Mouse (Mus musculus) frontal cortex, postnatal 10 days (tissue): ENCODE data around the gene Tcl1b2.
A peak's percentile ranks its signal among the peaks of the same experiment; 100 is the strongest.
"Not testable (repeated sequence)": the region's sequence is repeated elsewhere in the genome, so short reads cannot be mapped to it uniquely, and the experiment has no call there.

ENCODE experiments used
- DNase-seq, 2 experiments: peaks; one replicate each; pipeline ENCODE4 v3.0.0; 2022; ENCODE audit warnings: low spot score in 2 of 2, mixed read lengths in 1 of 2

Gene Tcl1b2

DNA sequence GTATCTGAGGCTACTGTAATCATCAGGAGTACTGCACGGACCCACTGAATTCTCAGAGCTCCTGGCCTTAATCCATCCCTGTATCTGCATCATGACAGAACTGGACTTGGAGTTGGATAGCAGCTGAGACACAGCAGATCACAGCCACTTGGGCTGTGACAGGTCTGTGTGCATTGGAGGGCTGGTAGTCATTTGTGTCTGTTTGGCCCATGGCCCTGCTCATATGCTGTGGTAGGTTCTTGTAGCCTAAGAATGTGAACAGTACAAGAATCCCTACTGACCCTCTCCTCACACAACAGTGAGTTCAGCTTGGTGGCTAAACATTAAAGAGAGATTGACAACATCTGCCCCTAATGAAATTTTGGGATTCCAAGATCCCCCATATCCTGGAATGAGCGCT lies 27.6 kb downstream of the Tcl1b2 start:
- no peak for DNase-seq

GRCm38 (mm10) chr12:105174318-105174717 lies 28.5 kb downstream of the Tcl1b2 start:
- DNase-seq = peak in 1 of 2 experiments; percentile 33

DNA sequence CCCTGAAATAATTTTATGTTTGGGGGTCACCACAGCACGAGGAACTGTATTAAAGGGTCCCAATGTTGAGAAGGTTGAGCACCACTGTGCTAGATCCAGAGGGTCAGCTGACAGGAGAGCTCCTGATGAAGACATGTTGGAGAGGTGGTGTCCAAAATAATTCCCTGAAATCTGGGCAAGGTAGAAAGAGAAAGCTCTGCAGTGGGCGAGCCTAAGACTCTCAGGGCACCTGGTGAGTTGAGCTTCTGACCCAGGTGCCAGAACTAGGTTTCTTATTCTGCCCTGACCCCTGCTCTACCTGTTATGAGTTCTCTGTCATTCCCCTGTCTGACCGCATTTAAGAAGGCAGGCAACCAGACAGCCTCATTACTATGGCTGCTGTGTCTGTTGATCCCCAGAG lies 30.2 kb downstream of the Tcl1b2 start, which contains the start of gene Tcl1b5:
Gene Tcl1b5, plus strand, starts transcription at position 301 of the 400 bp plus-strand sequence.
- not testable (repeated sequence) for DNase-seq

DNA sequence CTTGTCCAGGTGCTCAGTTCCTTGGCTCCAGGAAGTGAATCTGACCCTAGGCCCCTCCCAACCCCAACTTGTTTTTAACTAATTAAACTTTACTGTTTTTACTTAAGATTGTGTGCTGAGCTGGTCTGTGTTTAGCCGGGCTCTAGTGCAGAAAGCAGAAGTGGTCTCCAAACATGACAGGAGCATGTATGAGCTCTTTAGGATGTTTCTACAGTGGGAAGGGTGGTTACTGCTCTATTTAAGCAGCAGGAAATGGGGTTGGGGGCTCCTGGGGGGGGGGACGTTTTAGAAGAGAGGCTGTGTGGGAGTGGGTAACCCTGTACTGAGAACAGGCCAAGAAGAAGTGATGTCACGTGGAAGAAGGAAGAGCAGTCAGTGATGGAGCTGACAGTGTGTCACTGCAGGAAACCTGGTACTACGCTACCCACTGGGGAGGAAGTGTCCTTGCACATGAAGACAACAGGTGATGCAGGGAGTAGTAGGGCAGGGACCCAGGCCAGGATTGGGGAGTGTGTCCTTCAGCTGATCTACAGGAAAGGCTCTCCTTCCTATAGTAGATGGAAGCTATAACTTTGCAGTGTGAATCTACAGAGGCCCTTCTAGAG lies 35.3 kb downstream of the Tcl1b2 start:
- DNase-seq = not testable (repeated sequence)

DNA sequence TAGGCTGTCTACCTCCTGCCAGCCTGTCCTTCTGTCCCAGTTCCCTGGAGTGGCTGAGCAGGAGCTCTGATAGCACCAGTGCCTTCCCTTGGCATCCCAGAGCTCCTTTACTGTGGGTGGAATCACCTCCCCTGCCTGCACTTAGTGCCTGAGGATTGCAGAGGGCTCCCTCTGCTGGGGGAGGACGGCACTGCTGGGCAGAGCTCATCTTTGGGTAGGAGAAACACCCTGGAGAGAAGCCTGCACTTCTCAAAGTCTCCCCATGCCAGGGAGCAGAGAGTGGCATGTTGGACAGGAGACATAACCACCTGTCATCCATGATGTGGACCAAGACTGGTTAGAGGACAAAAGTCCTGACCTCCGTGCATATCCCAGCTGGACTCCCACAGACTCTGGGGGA lies 43.2 kb downstream of the Tcl1b2 start:
- not testable (repeated sequence) for DNase-seq

DNA sequence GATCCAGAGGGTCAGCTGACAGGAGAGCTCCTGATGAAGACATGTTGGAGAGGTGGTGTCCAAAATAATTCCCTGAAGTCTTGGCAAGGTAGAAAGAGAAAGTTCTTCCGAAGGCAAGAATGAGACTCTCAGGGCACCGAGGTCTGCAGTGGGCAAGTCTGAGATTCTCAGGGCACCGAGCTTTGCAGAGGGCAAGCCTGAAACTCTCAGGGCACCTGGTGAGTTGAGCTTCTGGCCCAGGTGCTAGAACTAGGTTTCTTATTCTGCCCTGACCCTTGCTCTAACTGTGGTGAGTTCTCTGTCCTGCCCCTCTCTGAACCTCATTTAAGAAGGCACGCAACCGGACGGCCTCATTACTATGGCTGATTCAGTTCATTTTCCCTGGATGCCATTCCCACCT lies 44.9 kb downstream of the Tcl1b2 start, which contains the start of gene Tcl1b3:
Gene Tcl1b3, plus strand, starts transcription at position 301 of the 400 bp plus-strand sequence.
- DNase-seq = not testable (repeated sequence)

DNA sequence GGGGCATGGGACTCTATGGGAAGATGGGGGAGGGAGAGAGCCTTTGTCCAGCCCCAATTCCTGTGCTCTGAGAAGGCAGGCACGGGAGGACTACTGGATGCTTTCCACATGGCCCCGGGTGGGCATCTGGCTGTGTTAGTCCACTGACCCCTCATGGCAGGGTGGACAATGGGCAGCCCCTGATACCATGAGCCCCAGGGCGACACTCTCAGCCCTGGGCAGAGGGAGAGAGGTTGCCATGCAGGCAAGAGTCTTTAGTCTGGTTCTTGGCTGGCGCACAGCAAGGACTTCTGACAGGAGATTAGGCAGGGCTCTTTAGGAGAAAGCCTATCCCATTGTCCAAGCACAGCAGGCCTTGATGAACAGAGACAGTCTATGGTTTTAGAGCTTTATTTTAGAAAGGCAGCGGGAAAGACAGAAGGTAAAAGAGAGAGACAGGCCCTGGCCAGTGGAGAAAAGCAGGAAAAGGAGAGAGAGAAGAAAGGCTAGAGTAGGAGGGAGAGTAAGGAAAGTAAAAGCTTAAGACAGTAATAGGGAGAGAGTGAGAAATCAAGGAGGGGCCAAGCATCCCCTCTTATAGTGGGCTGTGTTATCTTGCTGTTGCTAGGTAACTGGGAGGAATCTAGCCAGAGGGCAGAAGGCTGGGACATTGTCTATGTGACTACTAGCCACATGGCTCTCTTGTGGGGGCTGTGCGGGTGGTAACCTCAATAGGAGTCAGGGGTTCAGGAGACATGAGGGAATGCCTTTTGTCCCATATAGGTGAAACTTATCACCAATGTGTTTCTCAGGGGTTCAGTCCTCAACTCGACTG lies 54.1 kb downstream of the Tcl1b2 start:
- DNase-seq = not testable (repeated sequence)

GRCm38 (mm10) chr12:105201657-105202056 lies 55.8 kb downstream of the Tcl1b2 start, which contains the start of gene Tcl1b4:
Tcl1b4 (plus strand) TSS chr12:105201957.
- not testable (repeated sequence) for DNase-seq
